Mouse (Mus musculus) heart, postnatal 0 days (tissue): ENCODE results near the gene Cemip2.

Source experiments
- CTCF ChIP-seq: IDR thresholded peaks from 2 replicates; pipeline ENCODE4 v1.5.1; 2016; ENCODE audit warnings: antibody characterized with exemption, control low read depth, low read depth
- EP300 ChIP-seq: IDR thresholded peaks from 2 replicates; pipeline ENCODE4 v1.6.1; 2016; ENCODE audit warnings: antibody characterized with exemption, low read depth

- TF ChIP-seq CTCF (no peak), EP300 (no peak)
These were observed 39.4 kb upstream of the Cemip2 start for GRCm38 (mm10) chr19:21738591-21739280.
